Mouse (Mus musculus): ENCODE measurements around the gene Mms19.

The Mms19 gene

DNA sequence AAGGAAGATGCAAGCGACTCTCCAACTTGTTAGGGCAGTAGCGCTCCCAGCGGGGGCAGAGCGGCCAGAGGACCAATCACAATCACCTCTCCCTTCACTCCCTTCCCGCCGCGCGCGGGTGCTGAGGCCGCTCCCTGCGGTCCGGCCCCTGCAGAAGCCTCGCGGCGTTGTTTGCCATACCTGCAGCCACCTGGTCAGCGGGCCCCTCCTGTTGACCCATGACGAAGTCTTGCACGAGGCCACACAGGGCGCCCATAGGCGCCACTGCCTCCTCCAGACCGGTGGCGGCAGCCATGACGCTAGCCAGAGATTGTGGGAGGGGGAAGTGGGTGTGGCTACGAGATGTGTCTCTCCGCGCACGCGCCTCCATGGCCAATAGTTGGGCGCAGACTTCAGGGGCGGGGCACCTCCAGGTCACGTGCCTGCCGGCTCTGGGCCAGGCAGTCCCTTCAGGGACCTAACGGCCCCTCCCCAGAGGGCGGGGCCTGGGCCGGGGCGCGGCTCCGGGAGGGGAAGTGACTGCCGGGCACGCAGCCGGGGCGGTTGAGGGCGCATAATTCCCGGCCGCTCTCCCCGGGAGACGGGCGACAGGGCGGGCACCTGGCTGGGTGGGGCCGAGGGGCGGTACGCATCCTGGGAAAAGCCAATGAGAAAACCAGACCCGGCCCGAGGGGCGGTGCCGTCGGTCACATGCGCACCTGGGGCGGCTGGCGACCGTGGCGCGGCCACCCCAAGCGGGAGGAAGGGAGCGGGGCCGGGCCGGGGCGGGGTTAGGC lies at the start of gene Mms19:
TSS of gene Mms19 (minus strand) at position 339 of the 776 bp plus-strand sequence.
- DNase-seq (ENCODE audit: low spot score in 2 of 2), result peak; percentile 99

DNA sequence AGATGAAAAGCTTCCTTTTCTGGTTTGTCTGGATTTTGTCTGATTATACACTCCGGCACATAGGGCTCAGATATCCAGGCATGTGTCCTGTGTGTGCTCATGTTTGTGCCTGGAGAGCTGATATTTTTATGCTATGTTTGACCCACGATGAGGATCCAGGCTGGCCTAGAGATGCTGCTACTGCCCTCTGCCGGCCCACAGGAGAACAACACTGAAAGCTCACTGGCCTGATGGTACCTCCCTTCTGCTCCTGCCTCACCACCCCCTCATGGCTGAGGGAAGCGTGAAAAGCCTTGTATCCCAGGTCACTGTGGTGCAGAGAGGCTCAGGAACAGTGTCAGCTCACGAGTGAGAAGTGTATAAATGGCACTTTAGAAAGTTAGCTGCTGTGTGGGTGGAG lies 45.2 kb upstream of the Mms19 start:
- peak; percentile 52 to 76 for DNase-seq (ENCODE audit: low spot score in 2 of 2)

DNA sequence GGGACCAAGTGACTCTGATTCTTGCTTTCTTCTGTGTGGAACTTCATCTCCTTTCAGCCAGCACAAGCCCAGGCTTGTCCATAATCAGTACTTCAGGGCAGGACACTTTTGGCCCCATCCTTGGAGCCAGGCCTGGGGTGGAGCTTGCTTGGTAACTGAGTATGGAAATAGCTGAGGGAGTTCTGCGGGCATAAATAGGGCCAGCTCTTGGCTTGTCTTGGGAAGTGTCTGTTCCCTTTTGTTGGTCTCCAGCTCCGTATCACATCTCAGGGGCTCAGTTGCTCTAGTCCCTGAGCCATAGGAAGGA lies 41.5 kb upstream of the Mms19 start:
- no peak for DNase-seq (ENCODE audit: low spot score in 2 of 2)

DNA sequence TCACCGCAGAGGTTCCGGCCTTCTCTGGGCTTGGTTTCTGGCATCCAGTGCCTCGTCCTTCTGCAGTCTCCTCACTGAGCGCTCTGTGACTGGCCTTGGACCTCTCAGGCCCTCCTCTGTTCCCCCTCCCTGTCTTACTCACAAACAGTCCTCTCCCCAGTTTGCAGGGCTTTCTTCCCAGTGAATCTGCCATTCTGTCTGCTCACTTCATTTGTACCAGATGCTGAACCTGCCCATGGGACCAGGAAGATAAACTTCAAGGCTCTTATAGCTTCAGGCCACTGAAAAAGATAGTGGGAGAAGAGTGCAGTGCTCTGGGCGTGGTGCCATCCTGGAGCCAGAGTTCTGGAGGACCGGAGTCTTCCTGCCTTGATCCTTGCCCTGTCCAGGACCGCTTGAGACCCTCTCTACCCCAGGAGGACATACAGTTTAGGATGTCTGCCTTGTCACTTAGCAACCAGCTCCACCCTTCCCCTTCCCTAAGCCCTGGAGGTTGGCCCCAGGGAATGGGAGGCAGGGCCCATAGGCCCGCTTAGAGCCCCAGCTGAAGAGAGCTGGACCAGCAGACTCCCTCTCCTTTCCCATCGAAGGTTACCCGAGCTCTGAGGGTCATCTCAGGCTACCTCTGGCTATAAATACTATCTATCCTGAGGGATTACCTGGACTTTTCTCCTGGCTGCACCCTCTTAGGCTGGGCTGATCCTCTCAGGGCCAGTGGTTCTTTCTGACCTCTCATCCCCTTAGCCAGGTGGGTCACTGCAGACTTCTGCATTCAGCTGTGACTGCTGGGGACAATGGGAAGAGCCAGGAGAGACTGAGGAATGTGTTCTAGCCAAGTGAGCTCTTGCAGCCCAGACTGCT lies 41.0 kb upstream of the Mms19 start:
- DNase-seq (ENCODE audit: low spot score in 2 of 2), result no peak

DNA sequence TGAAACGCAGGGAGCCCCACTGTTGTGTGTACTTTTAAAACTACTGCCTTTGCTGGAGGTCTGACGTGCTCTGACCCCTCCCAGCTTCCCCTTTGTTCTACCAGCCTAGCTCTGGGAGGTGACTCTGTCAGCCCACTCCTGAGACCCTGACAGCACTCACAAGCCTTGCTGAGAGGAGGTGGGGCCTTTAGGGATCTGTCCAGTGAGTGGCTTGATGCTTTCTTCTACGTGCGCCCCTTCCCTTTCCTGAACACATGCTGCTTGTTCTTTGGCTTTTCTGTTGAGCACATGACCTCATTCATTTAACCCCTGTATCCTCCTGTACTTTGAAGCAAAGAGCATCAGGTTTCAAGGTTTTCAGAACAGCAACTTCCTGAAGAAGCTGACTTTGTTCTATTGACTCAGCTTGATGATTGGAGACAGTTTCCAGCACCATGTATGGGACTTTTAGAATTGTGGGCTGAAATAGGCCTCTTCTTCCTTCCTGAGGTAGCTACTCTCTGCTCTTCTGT lies 38.1 kb upstream of the Mms19 start:
- no peak for DNase-seq (ENCODE audit: low spot score in 2 of 2)

DNA sequence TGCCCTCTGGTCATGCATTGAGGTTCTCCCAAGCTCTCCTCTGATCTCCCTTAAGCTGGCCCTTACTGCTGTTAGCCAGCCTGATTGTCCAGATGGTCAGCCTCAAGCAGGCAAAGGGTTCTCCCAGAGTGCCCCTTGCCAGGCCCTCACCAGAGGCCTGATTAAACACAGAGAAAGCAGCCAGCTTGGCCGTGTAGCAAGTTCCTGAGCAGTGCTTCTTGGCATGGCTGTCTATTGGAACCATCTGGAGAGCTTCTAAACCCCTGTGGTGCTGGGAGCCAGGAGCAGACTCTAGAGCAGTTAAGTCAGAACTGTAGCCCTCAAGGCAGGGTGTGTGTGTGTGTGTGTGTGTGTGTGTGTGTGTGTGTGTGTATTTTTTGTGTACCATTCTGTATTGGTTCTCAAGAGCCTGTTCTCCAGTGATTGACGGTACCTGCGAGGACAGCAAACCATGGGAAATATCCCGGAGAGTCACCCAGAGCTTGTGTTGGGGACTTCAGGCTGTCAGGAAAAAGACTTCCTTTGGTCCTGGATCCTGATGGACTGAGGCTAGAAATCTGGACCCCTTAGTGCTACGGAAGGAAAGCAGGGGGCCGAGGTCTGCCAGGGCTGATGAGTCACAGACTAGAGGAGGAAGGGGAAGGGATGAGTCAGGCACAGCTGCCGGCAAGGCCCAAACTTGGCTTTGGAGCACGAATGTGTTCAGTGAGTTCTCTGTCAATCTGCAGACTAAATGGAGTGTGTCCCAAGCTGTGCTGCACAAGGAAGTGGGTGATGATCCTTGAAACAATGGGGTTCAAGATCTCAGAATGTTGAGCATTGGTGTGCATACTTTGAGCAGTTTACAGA lies 36.7 kb upstream of the Mms19 start:
- peak; percentile 32 to 41 for DNase-seq (ENCODE audit: low spot score in 2 of 2)

DNA sequence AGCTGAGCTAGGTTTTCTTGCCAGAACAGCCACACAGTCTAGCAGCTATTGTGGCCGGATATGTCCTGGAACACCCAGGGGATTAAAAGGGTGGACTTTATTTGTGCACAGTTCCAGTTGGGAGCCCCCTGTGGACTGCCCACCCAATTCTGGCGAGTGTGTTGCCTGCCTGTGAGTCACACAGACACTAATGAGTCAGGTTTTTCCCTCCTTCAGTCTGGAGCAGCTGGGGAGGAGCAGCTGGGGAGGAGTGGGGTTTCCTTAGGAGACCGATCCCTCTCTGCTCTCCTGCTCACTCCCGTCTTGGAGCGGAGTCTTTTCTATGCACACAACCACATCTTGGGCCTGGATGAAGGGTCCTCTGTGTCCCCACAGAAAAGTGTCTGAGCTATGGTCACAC lies 35.9 kb upstream of the Mms19 start:
- peak; percentile 40 to 44 for DNase-seq (ENCODE audit: low spot score in 2 of 2)

DNA sequence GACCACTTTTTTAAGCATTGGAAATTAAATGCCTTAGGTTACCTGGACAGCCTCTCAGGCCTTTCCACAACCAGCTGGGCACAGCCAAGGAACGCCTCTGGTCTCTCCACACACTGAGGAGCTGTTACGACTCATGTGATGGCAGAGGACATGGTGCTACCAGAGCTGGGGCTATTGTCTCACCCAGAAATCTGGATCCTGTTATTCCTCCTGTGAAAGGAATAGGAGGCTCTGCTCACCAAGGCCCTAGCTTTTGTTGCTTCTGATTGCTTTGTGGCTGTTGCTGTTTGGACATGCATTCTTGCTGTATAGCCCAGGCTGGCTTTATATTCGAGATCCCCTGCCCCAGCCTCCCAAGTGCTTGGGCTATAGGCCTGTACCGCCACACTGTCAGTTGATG lies 35.3 kb upstream of the Mms19 start:
- no peak for DNase-seq (ENCODE audit: low spot score in 2 of 2)

DNA sequence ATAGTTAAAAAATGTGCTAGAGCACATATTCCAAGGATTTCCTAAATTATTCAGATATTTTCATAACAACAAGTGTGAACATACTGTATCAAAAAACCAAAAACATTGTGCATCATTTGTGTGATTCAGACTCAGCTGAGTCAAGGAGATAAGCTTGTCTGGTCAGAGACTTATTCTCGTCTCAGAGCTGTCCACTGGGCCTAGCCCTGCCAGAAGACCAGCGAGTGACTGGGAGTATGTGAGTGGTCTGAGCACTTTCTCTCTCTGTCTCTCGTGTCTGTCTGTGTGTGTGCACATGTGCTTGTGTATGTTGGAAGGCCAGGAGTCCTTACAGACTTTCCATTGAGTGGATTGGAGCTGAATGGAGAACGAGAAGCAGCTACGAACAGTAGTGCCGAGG lies 34.0 kb upstream of the Mms19 start:
- DNase-seq (ENCODE audit: low spot score in 2 of 2), result no peak

DNA sequence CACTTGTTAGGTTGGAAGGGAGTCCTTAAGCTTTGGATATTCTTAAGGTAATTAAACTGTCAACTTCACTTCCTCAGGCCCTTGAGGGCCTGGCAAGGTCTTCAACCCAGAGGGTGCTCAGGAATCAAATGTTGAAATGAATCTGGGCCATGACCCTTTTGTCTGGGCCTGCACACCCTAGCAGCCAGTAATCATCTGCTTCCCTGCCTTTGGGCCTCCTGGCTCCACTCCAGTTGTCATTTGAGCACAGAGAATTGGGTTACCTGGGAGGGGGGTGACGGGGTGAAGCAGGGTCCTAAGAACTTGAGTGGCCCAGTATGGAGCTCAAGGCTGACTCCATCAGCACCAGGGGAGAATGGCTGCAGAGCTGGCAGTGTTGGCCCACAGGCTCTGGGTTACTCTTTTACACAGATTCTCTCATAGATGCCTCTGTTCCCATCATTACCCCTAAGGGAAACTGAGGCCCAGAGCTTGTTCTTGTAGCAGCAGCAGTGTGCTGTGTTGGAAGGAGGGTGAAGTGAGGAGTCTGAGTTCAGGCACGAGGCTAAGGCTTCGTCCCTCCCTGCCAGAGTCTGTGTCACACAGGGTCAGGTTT lies 33.4 kb upstream of the Mms19 start:
- no peak for DNase-seq (ENCODE audit: low spot score in 2 of 2)

DNA sequence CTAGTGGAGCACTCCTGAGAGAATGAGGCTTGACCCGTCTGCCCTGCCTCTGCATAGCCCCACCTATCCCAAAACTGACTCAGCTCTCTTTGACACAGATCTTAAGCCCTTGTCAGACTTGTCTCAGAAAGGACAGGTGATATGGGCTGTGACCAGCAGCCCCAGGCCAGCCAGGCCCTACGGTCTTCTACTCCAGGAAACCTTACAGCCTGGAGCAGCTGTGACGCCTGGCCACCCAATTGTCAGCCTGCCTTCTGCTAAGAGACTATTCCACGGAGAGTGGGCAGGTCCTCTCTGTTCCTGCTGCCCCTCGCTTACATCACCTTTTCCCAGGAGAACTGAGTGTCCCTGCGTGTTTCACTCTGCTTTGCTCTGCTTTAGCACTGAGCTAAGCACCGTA lies 30.2 kb upstream of the Mms19 start:
- no peak for DNase-seq (ENCODE audit: low spot score in 2 of 2)

DNA sequence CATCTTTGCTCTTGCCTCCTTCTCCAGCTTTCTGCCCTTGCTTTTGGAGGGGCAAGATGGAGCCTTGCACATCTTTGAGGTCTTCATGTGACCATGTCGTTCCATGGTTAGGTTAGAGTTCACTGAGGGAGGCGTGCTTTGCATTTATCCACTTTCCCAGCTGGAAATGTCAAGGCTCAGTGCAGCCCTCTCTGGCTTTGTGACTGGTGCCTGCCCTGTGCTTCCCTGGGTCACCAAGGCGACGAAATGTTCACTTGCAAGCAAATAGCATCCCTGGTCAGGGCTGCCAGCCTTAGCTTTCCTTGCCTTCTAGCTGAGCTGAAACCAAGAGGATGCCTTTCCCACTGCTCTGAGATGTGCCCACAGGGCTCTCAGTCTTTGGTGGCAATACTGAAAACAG lies 29.5 kb upstream of the Mms19 start:
- DNase-seq (ENCODE audit: low spot score in 2 of 2), result no peak

DNA sequence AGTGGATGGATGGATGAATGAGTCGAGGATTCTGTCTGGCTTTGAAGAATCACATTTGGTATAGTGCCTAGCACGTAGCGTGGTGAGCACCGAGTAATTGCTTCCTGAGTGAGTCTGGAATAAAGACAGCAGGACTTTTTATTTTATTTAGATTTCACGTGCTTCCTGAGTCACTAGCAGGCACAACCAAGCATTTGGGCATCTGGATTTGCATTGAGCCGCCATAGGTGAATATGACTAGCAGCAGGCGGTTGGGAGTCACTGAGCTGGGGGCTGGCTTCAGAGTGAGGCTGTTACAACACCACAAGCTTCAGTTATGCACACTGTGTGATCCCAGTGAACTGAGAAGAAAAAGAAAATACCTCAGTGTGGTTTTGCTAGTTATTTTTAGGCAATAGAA lies 28.1 kb upstream of the Mms19 start:
- DNase-seq (ENCODE audit: low spot score in 2 of 2), result no peak

DNA sequence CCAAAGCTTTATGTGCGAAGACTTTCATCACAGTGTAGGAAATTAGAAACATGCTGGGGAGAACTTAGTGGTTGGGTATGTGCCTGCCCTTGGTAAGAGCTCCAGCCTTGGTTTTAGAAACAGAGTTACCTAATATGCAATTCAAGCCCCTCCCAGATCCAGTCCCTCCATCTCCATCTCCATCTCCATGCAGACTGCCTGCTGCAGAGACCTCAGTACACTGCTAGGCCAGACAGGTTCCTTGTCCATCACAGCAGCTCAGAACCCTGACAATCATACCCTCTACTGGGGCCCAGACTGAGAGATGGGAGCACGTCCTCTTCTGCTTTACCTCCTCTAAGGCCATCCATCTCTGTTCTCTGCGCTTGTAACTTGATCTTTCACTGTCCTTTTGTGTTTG lies 27.6 kb upstream of the Mms19 start:
- no peak for DNase-seq (ENCODE audit: low spot score in 2 of 2)

DNA sequence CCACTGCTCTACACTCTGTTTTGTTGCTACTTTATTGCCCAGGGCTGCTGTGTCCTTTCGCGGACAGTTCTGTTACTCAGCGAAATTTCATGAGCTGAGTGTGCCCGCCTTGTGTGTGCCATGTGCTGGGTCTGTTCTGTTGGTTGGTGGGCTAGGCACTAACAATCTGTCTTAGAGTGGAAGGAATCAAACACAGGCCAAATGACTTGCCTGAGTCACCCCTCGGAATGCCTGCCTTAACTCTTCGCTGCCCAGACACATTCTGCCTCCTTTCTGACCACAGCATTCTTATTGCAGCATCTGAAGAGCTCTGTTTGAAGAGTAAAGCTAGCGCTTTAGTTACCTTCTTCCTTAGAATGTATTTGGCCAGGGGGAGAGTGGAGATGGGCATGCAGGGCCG lies 25.6 kb upstream of the Mms19 start:
- no peak for DNase-seq (ENCODE audit: low spot score in 2 of 2)

DNA sequence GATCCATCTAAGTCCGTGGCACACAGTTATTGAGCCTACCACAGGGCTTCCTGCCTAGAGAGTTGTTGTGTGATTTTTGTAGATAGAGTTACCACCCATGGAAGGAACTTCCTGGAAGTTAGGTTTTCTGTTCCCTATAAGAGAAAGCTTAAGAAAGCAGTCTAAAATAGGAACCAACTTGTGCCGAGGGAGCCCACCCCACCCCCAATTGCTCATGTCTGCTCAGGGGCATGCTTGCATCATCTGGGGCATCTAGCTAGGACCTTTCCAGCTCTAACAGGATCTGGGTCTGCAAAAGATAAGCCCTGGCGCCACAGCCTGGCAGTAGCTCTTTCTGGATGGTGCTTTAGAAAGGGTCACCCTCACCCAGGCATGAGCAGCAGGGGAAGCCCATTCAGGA lies 24.7 kb upstream of the Mms19 start:
- DNase-seq (ENCODE audit: low spot score in 2 of 2), result peak in 1 of 2 experiments; percentile 30

DNA sequence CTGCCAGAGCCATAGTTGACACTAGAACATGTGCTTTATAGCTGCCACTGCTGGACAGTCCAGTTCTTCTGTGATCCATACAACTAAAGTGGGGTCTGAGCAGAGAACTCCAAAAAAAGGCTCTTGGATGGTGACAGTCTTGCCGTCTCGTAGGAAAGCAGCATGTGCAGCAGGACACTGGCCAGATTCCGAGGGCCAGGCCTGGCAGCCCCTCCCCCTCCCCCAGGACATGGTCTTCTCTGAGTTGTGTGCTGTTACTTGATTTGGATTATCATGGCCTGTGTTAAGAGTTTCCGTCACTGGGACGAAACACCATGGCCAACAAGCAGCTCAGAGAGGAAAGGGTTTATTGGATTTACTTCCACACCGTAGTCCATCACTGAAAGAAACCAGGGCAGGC lies 23.3 kb upstream of the Mms19 start:
- DNase-seq (ENCODE audit: low spot score in 2 of 2), result no peak

DNA sequence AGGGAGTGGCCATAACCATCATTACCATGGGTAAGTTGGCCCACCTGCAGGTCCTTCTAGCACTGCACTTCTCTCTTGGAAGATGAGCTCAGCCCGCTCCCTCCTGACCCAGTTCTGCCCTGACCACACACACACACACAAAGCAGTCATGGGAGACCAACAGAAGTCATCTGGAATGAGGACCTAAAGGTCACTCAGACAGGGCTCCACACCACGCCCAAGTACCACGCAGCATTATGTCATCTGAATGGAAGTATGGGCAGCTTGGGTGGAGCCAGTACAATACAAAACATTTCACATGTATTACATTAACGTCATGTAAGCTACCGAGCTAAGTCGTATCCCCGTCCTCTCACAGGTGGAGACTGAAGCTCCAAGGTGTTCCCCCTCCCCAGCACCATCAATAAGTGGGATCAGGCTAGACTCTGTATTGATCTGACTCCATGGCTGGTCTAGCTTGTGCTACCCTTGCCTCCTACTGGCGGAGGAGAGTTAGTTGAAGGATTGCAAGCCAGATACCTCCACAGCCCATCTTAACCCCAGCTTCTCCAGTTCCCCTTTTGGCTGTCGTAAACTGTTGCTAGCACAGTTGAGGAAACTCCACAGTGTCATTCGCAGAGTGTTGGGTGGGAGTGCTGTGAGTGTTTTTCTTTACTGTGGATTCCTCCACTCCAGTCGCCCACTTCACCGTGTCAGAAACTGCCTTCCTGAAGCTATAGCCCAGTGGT lies 20.5 kb upstream of the Mms19 start:
- DNase-seq (ENCODE audit: low spot score in 2 of 2), result no peak

DNA sequence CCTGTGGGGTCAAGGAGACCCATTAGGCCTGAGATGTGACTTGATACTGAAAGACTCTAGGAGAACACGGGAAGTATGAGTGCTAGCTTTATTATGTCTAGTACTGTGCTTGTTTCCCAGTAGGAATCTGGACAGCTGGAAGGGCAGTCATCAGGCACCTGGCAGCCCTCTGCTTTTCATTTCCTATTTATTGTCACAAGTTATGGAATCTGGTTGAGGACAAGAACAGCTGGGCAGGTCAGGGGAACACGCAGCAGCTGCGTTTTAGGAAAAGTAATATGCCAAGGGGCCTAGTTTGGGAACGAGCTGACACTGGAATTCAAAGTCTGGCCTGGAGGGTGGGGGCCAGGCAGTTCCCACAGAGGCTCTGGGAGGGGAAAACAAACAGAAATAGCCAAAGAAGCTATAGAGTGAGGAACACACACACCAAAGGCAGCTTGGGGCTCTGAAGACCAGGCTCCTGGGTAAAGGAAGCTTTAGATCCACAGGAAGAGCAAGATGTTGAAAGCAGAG lies 19.5 kb upstream of the Mms19 start:
- no peak for DNase-seq (ENCODE audit: low spot score in 2 of 2)

DNA sequence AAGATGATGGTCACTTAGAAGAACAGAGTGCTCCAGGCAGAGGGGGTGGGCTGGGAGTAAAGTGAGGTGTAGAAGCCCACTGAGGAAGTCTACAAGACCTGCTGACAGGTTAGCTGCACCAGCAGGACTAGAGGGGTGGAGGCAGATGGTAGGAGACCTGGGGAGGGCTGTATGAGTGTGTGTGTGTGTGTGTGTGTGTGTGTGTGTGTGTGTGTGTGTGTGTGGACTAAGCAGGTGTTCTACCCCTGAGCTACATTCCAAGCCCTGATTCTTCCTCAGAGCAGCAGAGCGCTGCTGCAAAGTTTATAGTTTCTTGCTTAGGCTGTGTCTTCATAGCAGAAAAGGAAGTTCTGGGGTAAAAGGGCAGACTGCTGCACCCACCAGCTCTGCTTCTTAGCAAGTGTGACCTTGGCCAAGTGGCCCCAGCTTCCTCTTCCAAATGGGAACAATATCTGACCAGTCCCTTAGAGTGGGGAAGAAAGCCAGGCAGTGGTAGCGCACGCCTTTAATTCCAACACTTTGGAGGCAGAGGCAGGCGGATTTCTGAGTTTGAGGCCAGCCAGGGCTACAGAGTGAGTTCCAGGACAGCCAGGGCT lies 18.8 kb upstream of the Mms19 start:
- DNase-seq (ENCODE audit: low spot score in 2 of 2), result no peak

Measured in frontal cortex, postnatal 14 days (tissue).